Mouse (Mus musculus) G1E-ER4 (cell line): ENCODE measurements around the gene Gm12117. TPM values are rescaled to one million over a fixed set of nuclear protein-coding genes. Genes with fewer than 3 reads are reported as not detected.

ENCODE experiments used
- GATA1 ChIP-seq: IDR thresholded peaks from one replicate; pipeline ENCODE4 v1.8.0; 2012; ENCODE audit warnings: low read length, inconsistent platforms
- polyA plus RNA-seq: library from polyadenylated mRNA; stranded (reverse); fragments of >175 nt; gene quantifications from 2 replicates; pipeline ENCODE4 v1.2.3, GENCODE M21; 2012

The Gm12117 gene
- polyA plus RNA-seq, result not detected in 2 replicates

GRCm38 (mm10) chr11:33276637-33277036, at the start of gene Gm12117:
TSS of gene Gm12117 (minus strand) at chr11:33276737.
- no peak for TF ChIP-seq GATA1

GRCm38 (mm10) chr11:33319006-33319611, 42.6 kb upstream of the Gm12117 start:
- no peak for TF ChIP-seq GATA1

- no peak for TF ChIP-seq GATA1
Measured at GRCm38 (mm10) chr11:33309566-33309965, 33.0 kb upstream of the Gm12117 start.

- no peak for TF ChIP-seq GATA1
Measured at GRCm38 (mm10) chr11:33300859-33301258, 24.3 kb upstream of the Gm12117 start.

- TF ChIP-seq GATA1, result no peak
Measured at GRCm38 (mm10) chr11:33299371-33299770, 22.8 kb upstream of the Gm12117 start.

- TF ChIP-seq GATA1, result no peak
Measured at GRCm38 (mm10) chr11:33297121-33297520, 20.6 kb upstream of the Gm12117 start.

GRCm38 (mm10) chr11:33295422-33295821, 18.9 kb upstream of the Gm12117 start:
- TF ChIP-seq GATA1, result no peak

- no peak for TF ChIP-seq GATA1
Measured at GRCm38 (mm10) chr11:33294063-33294462, 17.5 kb upstream of the Gm12117 start.

- TF ChIP-seq GATA1, result no peak
Measured at GRCm38 (mm10) chr11:33278571-33278970, 2.0 kb upstream of the Gm12117 start.

- TF ChIP-seq GATA1, result no peak
Measured at GRCm38 (mm10) chr11:33274816-33275215, 1.7 kb downstream of the Gm12117 start.

- TF ChIP-seq GATA1, result no peak
Measured at GRCm38 (mm10) chr11:33274294-33274693, 2.2 kb downstream of the Gm12117 start.

GRCm38 (mm10) chr11:33240295-33240694, 36.2 kb downstream of the Gm12117 start:
- no peak for TF ChIP-seq GATA1

- TF ChIP-seq GATA1, result no peak
Measured at GRCm38 (mm10) chr11:33234134-33234533, 42.4 kb downstream of the Gm12117 start.

GRCm38 (mm10) chr11:33232056-33232455, 44.5 kb downstream of the Gm12117 start:
- TF ChIP-seq GATA1, result no peak

GRCm38 (mm10) chr11:33228186-33228585, 48.4 kb downstream of the Gm12117 start:
- TF ChIP-seq GATA1, result no peak

- no peak for TF ChIP-seq GATA1
Measured at GRCm38 (mm10) chr11:33226516-33226915, 50.0 kb downstream of the Gm12117 start.

Other genes starting within 250 kb of the Gm12117 start
- gene Fgf18, start 129.3 kb downstream of the Gm12117 start, polyA plus RNA-seq, result not detected in 2 replicates
- gene Npm1, start 113.5 kb downstream of the Gm12117 start, polyA plus RNA-seq, result 143 and 222 TPM in 2 replicates
- gene Tlx3, start 73.1 kb downstream of the Gm12117 start, polyA plus RNA-seq, result 0.04 and 0.09 TPM in 2 replicates
- gene Ranbp17, start 237.0 kb upstream of the Gm12117 start, polyA plus RNA-seq, result 0.46 and 0.80 TPM in 2 replicates